Mouse (Mus musculus): Measurements from ENCODE around the gene Map7d1. TPM values are rescaled to one million over a fixed set of nuclear protein-coding genes. Genes with fewer than 3 reads are reported as not detected.

The Map7d1 gene
- polyA plus RNA-seq, 1 experiment: 30.3 TPM

- no peaks in the 10 kb centered on the region for H3K27me3 ChIP-seq (replicated peaks; ENCODE audit: control insufficient read depth, insufficient read depth, low read length)
- H3K36me3 ChIP-seq (ENCODE audit: control insufficient read depth, insufficient read depth, low read length): no peaks in the 10 kb centered on the region
- 74% methylated on average over 6 of the region's 6 CpGs for WGBS
- no peak overlapping the region for H3K27ac ChIP-seq (ENCODE audit: insufficient read depth, low read depth, low read length)
- TF ChIP-seq POLR2A (IDR thresholded peaks at IDR 0.05; ENCODE audit: low read depth, low read length) (no peak), CTCF (conservative IDR thresholded peaks at IDR 0.05; ENCODE audit: insufficient read depth, insufficient read length, low read depth, low read length) (no peak)
- H3K4me1 ChIP-seq (ENCODE audit: control insufficient read depth, insufficient read depth, low read length): no peaks in the 10 kb centered on the region
- no peak for DNase-seq
- no peak overlapping the region for H3K4me3 ChIP-seq (ENCODE audit: insufficient read depth, low read depth, low read length)
Observed at GRCm38 (mm10) chr4:126217771-126218170, 38.4 kb downstream of the Map7d1 start.

DNA sequence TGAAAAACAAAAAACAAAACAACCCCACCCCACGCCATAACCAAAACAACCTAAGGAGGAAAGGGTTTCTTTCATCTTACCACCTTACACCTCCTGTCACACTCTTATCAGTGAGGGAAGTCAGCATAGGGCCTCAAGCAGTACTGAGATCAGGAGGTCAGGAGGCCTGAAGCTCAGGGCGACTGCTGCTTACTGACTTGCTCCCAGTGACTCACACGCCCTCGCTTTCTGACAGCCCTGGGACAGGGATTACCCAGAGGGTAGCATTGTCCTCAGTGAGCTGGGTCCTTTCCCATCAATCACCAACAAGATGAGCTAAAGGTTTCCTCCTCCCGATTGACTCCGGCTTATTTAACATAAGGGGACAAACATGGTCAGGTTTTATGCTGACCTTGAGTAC, 49.1 kb downstream of the Map7d1 start:
- TF ChIP-seq CTCF (conservative IDR thresholded peaks at IDR 0.05; ENCODE audit: insufficient read depth, insufficient read length, low read depth, low read length) (no peak), POLR2A (IDR thresholded peaks at IDR 0.05; ENCODE audit: low read depth, low read length) (no peak)
- 85% methylated on average over 6 of the region's 6 CpGs for WGBS
- no peak overlapping the region for H3K27ac ChIP-seq (ENCODE audit: insufficient read depth, low read depth, low read length)
- H3K36me3 ChIP-seq (ENCODE audit: control insufficient read depth, insufficient read depth, low read length): no peaks in the 10 kb centered on the region
- H3K4me3 ChIP-seq (ENCODE audit: insufficient read depth, low read depth, low read length): no peak overlapping the region
- no peaks in the 10 kb centered on the region for H3K27me3 ChIP-seq (replicated peaks; ENCODE audit: control insufficient read depth, insufficient read depth, low read length)
- DNase-seq: no peak
- H3K4me1 ChIP-seq (ENCODE audit: control insufficient read depth, insufficient read depth, low read length): no peaks in the 10 kb centered on the region; the same call in 1 of the 2 replicates

GRCm38 (mm10) chr4:126205386-126205785, 50.8 kb downstream of the Map7d1 start:
- no peak for TF ChIP-seq POLR2A (IDR thresholded peaks at IDR 0.05; ENCODE audit: low read depth, low read length)
- no peak for TF ChIP-seq CTCF (conservative IDR thresholded peaks at IDR 0.05; ENCODE audit: insufficient read depth, insufficient read length, low read depth, low read length)
- Histone ChIP-seq H3K4me3 (ENCODE audit: insufficient read depth, low read depth, low read length) (no peak overlapping the region), H3K4me1 (ENCODE audit: control insufficient read depth, insufficient read depth, low read length) (peaks cover 5% of the 10 kb centered on the region; the same call in 1 of the 2 replicates), H3K27ac (ENCODE audit: insufficient read depth, low read depth, low read length) (no peak overlapping the region), H3K27me3 (replicated peaks; ENCODE audit: control insufficient read depth, insufficient read depth, low read length) (no peaks in the 10 kb centered on the region), H3K36me3 (ENCODE audit: control insufficient read depth, insufficient read depth, low read length) (no peaks in the 10 kb centered on the region)
- DNase-seq: peak; percentile 47
- WGBS: 67% methylated on average over 1 of the region's 1 CpGs

GRCm38 (mm10) chr4:126204661-126205230, 51.4 kb downstream of the Map7d1 start:
- H3K27ac ChIP-seq (ENCODE audit: insufficient read depth, low read depth, low read length): no peak overlapping the region
- TF ChIP-seq CTCF (conservative IDR thresholded peaks at IDR 0.05; ENCODE audit: insufficient read depth, insufficient read length, low read depth, low read length) (no peak), POLR2A (IDR thresholded peaks at IDR 0.05; ENCODE audit: low read depth, low read length) (no peak)
- WGBS: 79% methylated on average over 12 of the region's 12 CpGs
- no peaks in the 10 kb centered on the region for H3K27me3 ChIP-seq (replicated peaks; ENCODE audit: control insufficient read depth, insufficient read depth, low read length)
- peaks cover 8% of the 10 kb centered on the region; the same call in 1 of the 2 replicates for H3K4me1 ChIP-seq (ENCODE audit: control insufficient read depth, insufficient read depth, low read length)
- H3K36me3 ChIP-seq (ENCODE audit: control insufficient read depth, insufficient read depth, low read length): no peaks in the 10 kb centered on the region
- no peak for DNase-seq
- no peak overlapping the region for H3K4me3 ChIP-seq (ENCODE audit: insufficient read depth, low read depth, low read length)

- WGBS: 89% methylated on average over 8 of the region's 8 CpGs
- H3K27me3 ChIP-seq (replicated peaks; ENCODE audit: control insufficient read depth, insufficient read depth, low read length): no peaks in the 10 kb centered on the region
- TF ChIP-seq CTCF (conservative IDR thresholded peaks at IDR 0.05; ENCODE audit: insufficient read depth, insufficient read length, low read depth, low read length) (no peak), POLR2A (IDR thresholded peaks at IDR 0.05; ENCODE audit: low read depth, low read length) (no peak)
- no peak overlapping the region for H3K4me3 ChIP-seq (ENCODE audit: insufficient read depth, low read depth, low read length)
- no peaks in the 10 kb centered on the region for H3K36me3 ChIP-seq (ENCODE audit: control insufficient read depth, insufficient read depth, low read length)
- H3K4me1 ChIP-seq (ENCODE audit: control insufficient read depth, insufficient read depth, low read length): peaks cover 11% of the 10 kb centered on the region; the same call in 1 of the 2 replicates
- no peak overlapping the region for H3K27ac ChIP-seq (ENCODE audit: insufficient read depth, low read depth, low read length)
- no peak for DNase-seq
Observed at GRCm38 (mm10) chr4:126204016-126204415, 52.1 kb downstream of the Map7d1 start.

DNA sequence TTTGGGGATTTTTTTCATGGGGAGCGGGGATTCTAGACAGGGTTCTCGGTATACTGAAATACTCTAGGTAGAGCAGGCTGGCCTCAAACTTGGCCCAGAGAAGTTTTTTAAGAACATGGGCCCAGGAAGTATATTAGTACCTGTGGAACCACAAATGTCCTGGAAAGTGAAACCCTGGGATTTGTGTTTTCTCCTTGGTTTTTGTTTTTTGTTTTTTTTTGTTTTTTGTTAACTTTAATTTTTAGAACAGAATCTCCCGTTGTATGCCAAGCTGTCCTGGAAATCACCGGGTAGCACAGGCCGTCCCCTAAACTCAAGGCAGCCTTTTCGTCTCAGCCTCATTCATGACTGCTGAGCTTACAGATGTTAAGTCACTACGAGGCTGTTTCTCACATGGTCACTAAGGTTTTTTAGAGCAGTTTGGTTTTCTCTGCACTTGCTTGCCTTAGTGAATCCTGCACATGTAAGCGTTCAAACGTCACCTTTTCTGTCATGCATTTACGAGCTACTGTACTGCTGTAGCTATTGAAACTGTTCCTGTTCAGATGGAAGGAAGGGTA, 52.7 kb downstream of the Map7d1 start:
- H3K36me3 ChIP-seq (ENCODE audit: control insufficient read depth, insufficient read depth, low read length): no peaks in the 10 kb centered on the region
- no peak for DNase-seq
- H3K27ac ChIP-seq (ENCODE audit: insufficient read depth, low read depth, low read length): peak overlapping the region; percentile 98
- TF ChIP-seq POLR2A (IDR thresholded peaks at IDR 0.05; ENCODE audit: low read depth, low read length): no peak
- no peak for TF ChIP-seq CTCF (conservative IDR thresholded peaks at IDR 0.05; ENCODE audit: insufficient read depth, insufficient read length, low read depth, low read length)
- H3K27me3 ChIP-seq (replicated peaks; ENCODE audit: control insufficient read depth, insufficient read depth, low read length): no peaks in the 10 kb centered on the region
- peaks cover 11% of the 10 kb centered on the region; the same call in 1 of the 2 replicates for H3K4me1 ChIP-seq (ENCODE audit: control insufficient read depth, insufficient read depth, low read length)
- 75% methylated on average over 10 of the region's 10 CpGs for WGBS
- no peak overlapping the region; the same call in 1 of the 2 replicates for H3K4me3 ChIP-seq (ENCODE audit: insufficient read depth, low read depth, low read length)

DNA sequence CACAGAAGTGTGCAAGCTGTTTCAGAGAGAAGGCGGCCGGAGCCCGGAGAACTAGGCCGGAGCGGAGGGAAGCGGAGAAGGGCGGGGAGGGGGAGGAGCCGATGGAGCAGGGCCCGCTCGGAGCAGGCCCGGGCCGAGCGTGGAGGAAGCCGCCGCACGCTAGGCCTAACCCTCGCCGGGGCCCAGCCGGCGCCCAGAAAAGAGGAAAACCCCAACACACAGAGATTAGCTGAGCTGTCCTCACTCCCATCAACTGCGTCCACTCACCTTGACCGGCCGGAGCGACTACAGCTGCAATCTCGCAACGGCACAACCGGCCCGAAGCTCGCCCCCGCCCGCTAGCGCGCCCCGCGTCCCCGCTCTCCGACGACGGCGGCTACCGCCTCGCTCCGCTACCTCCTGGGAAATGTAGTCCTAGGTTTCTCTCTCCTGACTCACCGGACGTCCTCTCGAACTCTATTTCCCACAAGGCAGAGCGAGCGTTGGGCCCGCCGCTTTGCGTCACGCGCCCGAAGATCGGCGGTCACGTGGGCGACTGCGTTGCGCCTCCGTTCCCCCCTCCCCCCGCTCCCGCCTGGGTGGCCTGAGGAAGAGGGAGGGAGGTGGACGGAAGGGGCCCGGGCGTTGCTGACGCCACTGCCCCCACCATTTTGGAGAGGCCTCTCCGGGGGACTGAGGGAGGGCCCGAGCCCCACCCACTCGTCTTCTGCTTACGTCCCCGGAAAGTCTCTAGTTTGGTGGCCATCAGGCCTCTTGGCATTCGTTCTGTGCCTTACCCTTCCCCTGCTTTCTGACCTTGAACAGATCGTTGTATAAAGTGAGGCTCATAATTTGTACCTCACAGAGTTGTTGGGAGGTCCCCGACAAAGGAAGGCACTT, 53.6 kb downstream of the Map7d1 start, which contains the start of gene Thrap3:
Thrap3 (minus strand) TSS at position 458 of the 879 bp plus-strand sequence.
- Histone ChIP-seq H3K4me1 (ENCODE audit: control insufficient read depth, insufficient read depth, low read length) (peaks cover 16% of the 10 kb centered on the region), H3K36me3 (ENCODE audit: control insufficient read depth, insufficient read depth, low read length) (no peaks in the 10 kb centered on the region), H3K27me3 (replicated peaks; ENCODE audit: control insufficient read depth, insufficient read depth, low read length) (no peaks in the 10 kb centered on the region), H3K4me3 (ENCODE audit: insufficient read depth, low read depth, low read length) (peak within 1 kb of the TSS; percentile 79), H3K27ac (ENCODE audit: insufficient read depth, low read depth, low read length) (peak within 1 kb of the TSS; percentile 98)
- WGBS: under 1% methylated on average over 72 of the region's 75 CpGs
- peak; percentile 83 for TF ChIP-seq POLR2A (IDR thresholded peaks at IDR 0.05; ENCODE audit: low read depth, low read length)
- TF ChIP-seq CTCF (conservative IDR thresholded peaks at IDR 0.05; ENCODE audit: insufficient read depth, insufficient read length, low read depth, low read length): no peak
- DNase-seq: peak; percentile 99

Measured in kidney, adult 2 months (tissue).